Mouse (Mus musculus) lung, embryonic 15.5 days (tissue): Measurements from ENCODE around the gene Gm17651. TPM values are rescaled to one million over a fixed set of nuclear protein-coding genes. Genes with fewer than 3 reads are reported as not detected.

Source experiments
- ATAC-seq: fragments of 200-750 bp; cut with Nextera tagmentation; 2 replicates; pipeline ENCODE4 v1.8.0; 2017; ENCODE audit warnings: moderate number of reproducible peaks, borderline replicate concordance; ENCODE audit not compliant: low FRiP score, low TSS enrichment; ENCODE audit errors: extremely low read depth
- H3K27ac ChIP-seq: fragments of 300-500 bp; sonication (generic); 2 replicates; pipeline ENCODE4 v1.5.1; 2015; ENCODE audit warnings: moderate library complexity, mild to moderate bottlenecking, inconsistent platforms
- H3K27me3 ChIP-seq: fragments of 300-500 bp; sonication (generic); 2 replicates; pipeline ENCODE4 v1.6.1; 2015; ENCODE audit warnings: inconsistent platforms
- H3K36me3 ChIP-seq: fragments of 300-500 bp; sonication (generic); 2 replicates; pipeline ENCODE4 v1.6.1; 2015; ENCODE audit warnings: inconsistent platforms
- H3K4me1 ChIP-seq: fragments of 300-500 bp; sonication (generic); 2 replicates; pipeline ENCODE4 v1.6.1; 2015; ENCODE audit warnings: inconsistent platforms
- H3K4me2 ChIP-seq: fragments of 300-500 bp; sonication (generic); 2 replicates; pipeline ENCODE4 v1.6.1; 2015; ENCODE audit warnings: inconsistent platforms, mild to moderate bottlenecking, moderate library complexity
- H3K4me3 ChIP-seq: fragments of 300-500 bp; sonication (generic); 2 replicates; pipeline ENCODE4 v1.5.1; 2015; ENCODE audit warnings: mild to moderate bottlenecking, inconsistent platforms
- H3K9ac ChIP-seq: fragments of 300-500 bp; sonication (generic); 2 replicates; pipeline ENCODE4 v1.6.1; 2015; ENCODE audit warnings: inconsistent platforms
- H3K9me3 ChIP-seq: fragments of 300-500 bp; sonication (generic); 2 replicates; pipeline ENCODE4 v1.6.1; 2016; ENCODE audit warnings: inconsistent platforms
- WGBS: fragments of 180-500 bp; shearing (Covaris S2); methylation state at CpG from one replicate; pipeline ENCODE4 v1.1.7; 2015; 5-methylcytosine and 5-hydroxymethylcytosine counted together
- polyA plus RNA-seq: library from polyadenylated mRNA; unstranded; fragments of >200 nt; fragmentation: Nextera tagmentation; extraction: Ambion mirVana; gene quantifications from 2 replicates; pipeline ENCODE4 v1.2.1, GENCODE M21; 2015

Gene Gm17651
- polyA plus RNA-seq, result not detected in 2 replicates

- WGBS, result 84% methylated on average over 7 of the region's 7 CpGs
- no peak within 1 kb of the TSS for H3K4me3 ChIP-seq
- no peaks in the 10 kb centered on the region for H3K27me3 ChIP-seq
- H3K4me2 ChIP-seq, result no peak within 1 kb of the TSS
- no peak within 1 kb of the TSS for H3K9ac ChIP-seq
- H3K36me3 ChIP-seq, result peaks cover 14% of the 10 kb centered on the region
- H3K27ac ChIP-seq, result no peak within 1 kb of the TSS
- H3K9me3 ChIP-seq, result no peaks in the 10 kb centered on the region
- no peak for ATAC-seq
- no peaks in the 10 kb centered on the region for H3K4me1 ChIP-seq
These were observed at the start of gene Gm17651 for GRCm38 (mm10) chr3:97674644-97675110. TSS of gene Gm17651 (minus strand) at chr3:97674694.

DNA sequence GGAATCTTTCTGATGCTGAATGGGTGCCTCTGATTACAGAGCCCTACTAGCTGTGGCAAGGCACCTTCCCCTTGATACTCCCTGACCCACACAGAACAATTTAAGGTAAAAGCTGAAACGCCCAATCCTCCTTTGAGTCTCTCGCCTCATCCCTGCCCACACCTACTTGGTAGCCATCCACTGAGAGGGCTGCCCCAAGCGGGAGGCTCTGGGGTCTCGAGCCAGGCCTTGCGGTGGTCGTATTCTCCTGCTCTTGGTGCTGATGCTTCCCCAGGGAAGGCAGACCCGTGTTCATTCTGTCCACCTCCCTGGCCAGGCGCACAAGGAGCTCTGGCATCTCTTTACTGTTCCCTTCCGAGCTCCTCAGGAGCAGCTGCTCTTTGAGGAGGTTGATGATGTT lies 44.6 kb upstream of the Gm17651 start:
- no peak overlapping the region for H3K27ac ChIP-seq
- H3K4me1 ChIP-seq, result no peaks in the 10 kb centered on the region
- H3K36me3 ChIP-seq, result no peaks in the 10 kb centered on the region
- H3K9ac ChIP-seq, result no peak overlapping the region
- no peak overlapping the region for H3K4me3 ChIP-seq
- H3K4me2 ChIP-seq, result no peak overlapping the region
- H3K27me3 ChIP-seq, result no peaks in the 10 kb centered on the region
- H3K9me3 ChIP-seq, result no peaks in the 10 kb centered on the region
- WGBS, result 76% methylated on average over 9 of the region's 9 CpGs
- no peak for ATAC-seq

- no peak for ATAC-seq
- H3K27me3 ChIP-seq, result no peaks in the 10 kb centered on the region
- no peak overlapping the region for H3K4me2 ChIP-seq
- H3K9ac ChIP-seq, result no peak overlapping the region
- H3K4me3 ChIP-seq, result no peak overlapping the region
- H3K9me3 ChIP-seq, result no peaks in the 10 kb centered on the region
- WGBS, result 81% methylated on average over 1 of the region's 1 CpGs
- no peaks in the 10 kb centered on the region for H3K36me3 ChIP-seq
- no peaks in the 10 kb centered on the region for H3K4me1 ChIP-seq
- H3K27ac ChIP-seq, result no peak overlapping the region
These were observed 41.4 kb upstream of the Gm17651 start for GRCm38 (mm10) chr3:97715922-97716321.

DNA sequence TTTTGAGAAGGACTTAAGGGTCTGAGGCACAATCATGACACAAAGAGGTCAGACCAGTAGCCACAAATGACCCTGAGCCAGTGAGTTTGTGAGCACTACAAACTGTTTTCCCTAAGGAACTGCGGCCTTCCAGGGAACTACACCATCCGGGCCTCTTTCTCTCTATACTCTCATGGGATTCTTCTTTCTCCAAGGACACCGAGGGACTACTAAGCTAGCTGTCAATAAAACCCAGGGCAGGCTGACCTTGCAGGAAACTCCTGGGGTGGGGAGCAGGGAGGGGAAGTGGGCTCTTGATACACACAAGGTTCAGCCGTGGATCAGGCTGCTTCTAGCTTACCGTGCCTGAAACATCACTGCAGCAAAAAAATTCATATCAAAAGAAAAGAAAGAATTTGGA lies 36.4 kb upstream of the Gm17651 start:
- Histone ChIP-seq H3K4me3 (no peak overlapping the region), H3K4me2 (no peak overlapping the region), H3K36me3 (no peaks in the 10 kb centered on the region), H3K9ac (no peak overlapping the region), H3K4me1 (no peaks in the 10 kb centered on the region), H3K27me3 (no peaks in the 10 kb centered on the region), H3K9me3 (no peaks in the 10 kb centered on the region), H3K27ac (no peak overlapping the region)
- WGBS, result 49% methylated on average over 5 of the region's 5 CpGs
- no peak for ATAC-seq

GRCm38 (mm10) chr3:97710134-97710533 lies 35.6 kb upstream of the Gm17651 start:
- Histone ChIP-seq H3K27me3 (no peaks in the 10 kb centered on the region), H3K4me2 (no peak overlapping the region), H3K27ac (no peak overlapping the region), H3K4me3 (no peak overlapping the region), H3K9me3 (no peaks in the 10 kb centered on the region), H3K9ac (no peak overlapping the region), H3K36me3 (no peaks in the 10 kb centered on the region), H3K4me1 (no peaks in the 10 kb centered on the region)
- 90% methylated on average over 11 of the region's 11 CpGs for whole genome bisulfite sequencing
- no peak for ATAC-seq

GRCm38 (mm10) chr3:97706561-97706960 lies 32.1 kb upstream of the Gm17651 start:
- H3K27me3 ChIP-seq, result no peaks in the 10 kb centered on the region
- no peaks in the 10 kb centered on the region for H3K4me1 ChIP-seq
- no peak for ATAC-seq
- H3K9ac ChIP-seq, result no peak overlapping the region
- H3K36me3 ChIP-seq, result no peaks in the 10 kb centered on the region
- H3K9me3 ChIP-seq, result no peaks in the 10 kb centered on the region
- H3K4me3 ChIP-seq, result no peak overlapping the region
- 87% methylated on average over 4 of the region's 4 CpGs for WGBS
- H3K4me2 ChIP-seq, result no peak overlapping the region
- H3K27ac ChIP-seq, result no peak overlapping the region

GRCm38 (mm10) chr3:97705508-97705907 lies 31.0 kb upstream of the Gm17651 start:
- H3K36me3 ChIP-seq, result no peaks in the 10 kb centered on the region
- H3K27me3 ChIP-seq, result no peaks in the 10 kb centered on the region
- no peak overlapping the region for H3K27ac ChIP-seq
- no peak overlapping the region for H3K9ac ChIP-seq
- no peak for ATAC-seq
- 75% methylated on average over 3 of the region's 3 CpGs for WGBS
- no peak overlapping the region for H3K4me3 ChIP-seq
- no peak overlapping the region for H3K4me2 ChIP-seq
- H3K9me3 ChIP-seq, result no peaks in the 10 kb centered on the region
- H3K4me1 ChIP-seq, result no peaks in the 10 kb centered on the region

GRCm38 (mm10) chr3:97702448-97703080 lies 28.1 kb upstream of the Gm17651 start:
- no peaks in the 10 kb centered on the region for H3K4me1 ChIP-seq
- H3K27me3 ChIP-seq, result no peaks in the 10 kb centered on the region
- H3K27ac ChIP-seq, result no peak overlapping the region
- ATAC-seq, result no peak
- H3K36me3 ChIP-seq, result no peaks in the 10 kb centered on the region
- H3K9ac ChIP-seq, result no peak overlapping the region
- WGBS, result 87% methylated on average over 11 of the region's 11 CpGs
- no peaks in the 10 kb centered on the region for H3K9me3 ChIP-seq
- no peak overlapping the region for H3K4me3 ChIP-seq
- H3K4me2 ChIP-seq, result no peak overlapping the region

GRCm38 (mm10) chr3:97701198-97701597 lies 26.7 kb upstream of the Gm17651 start:
- no peaks in the 10 kb centered on the region for H3K27me3 ChIP-seq
- no peak overlapping the region for H3K4me2 ChIP-seq
- H3K4me3 ChIP-seq, result no peak overlapping the region
- H3K27ac ChIP-seq, result no peak overlapping the region
- no peak overlapping the region for H3K9ac ChIP-seq
- no peaks in the 10 kb centered on the region for H3K9me3 ChIP-seq
- WGBS, result 36% methylated on average over 3 of the region's 3 CpGs
- H3K4me1 ChIP-seq, result no peaks in the 10 kb centered on the region
- H3K36me3 ChIP-seq, result no peaks in the 10 kb centered on the region
- no peak for ATAC-seq

DNA sequence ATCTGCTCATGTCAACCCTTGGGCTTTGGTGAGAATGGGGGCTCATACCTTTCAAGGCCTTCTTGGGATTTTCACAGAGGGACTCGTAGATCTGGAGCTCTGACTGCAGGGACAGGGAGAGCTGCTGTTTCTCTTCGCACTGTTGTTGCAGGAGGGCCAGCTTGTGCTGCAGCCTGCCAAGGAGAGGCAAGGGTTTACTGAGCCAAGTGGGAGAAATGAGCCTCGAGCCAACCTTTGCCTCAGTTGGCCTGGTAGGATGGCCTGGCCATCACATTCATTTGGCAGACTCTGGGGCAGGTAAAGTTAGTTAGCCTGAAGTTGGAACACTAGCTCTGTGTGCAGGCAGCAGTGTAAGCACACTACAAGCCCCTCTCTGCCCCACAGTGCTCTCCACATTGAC lies 24.6 kb upstream of the Gm17651 start:
- H3K4me2 ChIP-seq, result no peak overlapping the region
- H3K9me3 ChIP-seq, result no peaks in the 10 kb centered on the region
- WGBS, result 70% methylated on average over 3 of the region's 3 CpGs
- H3K4me1 ChIP-seq, result peaks cover 5% of the 10 kb centered on the region
- no peak for ATAC-seq
- no peak overlapping the region for H3K9ac ChIP-seq
- no peak overlapping the region for H3K27ac ChIP-seq
- no peaks in the 10 kb centered on the region for H3K27me3 ChIP-seq
- H3K4me3 ChIP-seq, result no peak overlapping the region
- no peaks in the 10 kb centered on the region for H3K36me3 ChIP-seq

DNA sequence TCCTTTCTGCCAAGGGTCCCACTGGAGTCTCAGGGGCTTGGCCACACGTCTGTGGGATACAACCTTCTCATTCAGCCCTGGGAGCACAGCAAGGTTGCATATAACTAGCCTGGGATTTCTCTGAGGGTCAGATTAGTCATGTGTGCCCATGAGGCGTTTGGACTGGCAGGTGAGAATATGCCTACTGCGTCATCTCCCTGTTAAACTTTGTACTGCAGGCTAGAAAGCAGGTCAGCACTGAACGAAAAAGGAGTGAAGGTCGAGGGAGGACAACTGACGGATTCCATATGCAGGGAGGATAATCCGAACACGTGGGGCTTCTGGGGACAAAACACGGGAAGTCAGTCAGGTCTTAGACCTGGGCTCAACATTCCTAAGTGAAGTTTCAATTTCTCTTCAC lies 22.8 kb upstream of the Gm17651 start:
- Histone ChIP-seq H3K9me3 (no peaks in the 10 kb centered on the region), H3K27me3 (no peaks in the 10 kb centered on the region), H3K27ac (no peak overlapping the region), H3K4me2 (no peak overlapping the region), H3K9ac (no peak overlapping the region), H3K4me1 (peaks cover 14% of the 10 kb centered on the region), H3K4me3 (no peak overlapping the region), H3K36me3 (no peaks in the 10 kb centered on the region)
- 66% methylated on average over 9 of the region's 9 CpGs for WGBS
- no peak for ATAC-seq

DNA sequence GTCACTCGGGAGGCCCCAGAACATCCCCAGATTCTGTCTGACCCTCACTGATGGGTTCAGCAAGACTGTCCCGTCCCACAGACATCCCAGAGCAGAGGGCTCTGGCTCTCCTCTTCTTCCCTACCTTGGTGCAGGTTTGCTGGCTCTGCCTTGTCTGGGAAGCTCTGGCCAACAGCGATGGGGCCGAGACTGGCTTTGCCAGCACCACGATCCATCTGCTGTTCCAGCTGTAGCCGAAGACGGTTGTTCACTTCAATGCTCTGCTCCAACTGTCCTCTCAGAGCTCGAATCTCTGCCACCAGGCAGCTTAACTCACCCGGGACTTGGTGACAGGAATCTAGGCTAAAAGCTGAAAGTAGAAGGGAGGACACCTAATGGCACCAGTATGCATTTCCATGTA lies 22.4 kb upstream of the Gm17651 start:
- Histone ChIP-seq H3K9me3 (no peaks in the 10 kb centered on the region), H3K36me3 (no peaks in the 10 kb centered on the region), H3K27me3 (no peaks in the 10 kb centered on the region), H3K4me3 (no peak overlapping the region), H3K9ac (no peak overlapping the region), H3K4me2 (no peak overlapping the region), H3K4me1 (peaks cover 14% of the 10 kb centered on the region), H3K27ac (no peak overlapping the region)
- ATAC-seq, result no peak
- WGBS, result 80% methylated on average over 9 of the region's 9 CpGs

- H3K4me1 ChIP-seq, result peaks cover 21% of the 10 kb centered on the region
- H3K36me3 ChIP-seq, result no peaks in the 10 kb centered on the region
- no peak overlapping the region for H3K4me3 ChIP-seq
- ATAC-seq, result peak; percentile 71; the same call in 1 of the 2 replicates
- no peaks in the 10 kb centered on the region for H3K9me3 ChIP-seq
- H3K9ac ChIP-seq, result no peak overlapping the region
- no peak overlapping the region for H3K27ac ChIP-seq
- WGBS, result 50% methylated on average over 6 of the region's 6 CpGs
- no peaks in the 10 kb centered on the region for H3K27me3 ChIP-seq
- no peak overlapping the region for H3K4me2 ChIP-seq
These were observed 19.3 kb upstream of the Gm17651 start for GRCm38 (mm10) chr3:97693806-97694205.
